Comparison of ENCODE assay signal across 9 mouse cellular contexts in genomic region chr5:112280151-112280550, GRCm38 (mm10). TPM values are rescaled to one million over a fixed set of nuclear protein-coding genes. Genes with fewer than 3 reads are reported as not detected.
A peak's percentile ranks its signal among the peaks of the same experiment; 100 is the strongest.
DNase-seq lines count a peak whose midpoint lies in the region; ATAC-seq and TF ChIP-seq lines count a peak whose summit lies in the region.
"Had no signal": no experiment of that assay in that cellular context is flagged by ENCODE, and none has a peak within 500 bp of the region (broad histone marks: within the 10 kb centered on the region; RNA-seq: fewer than 3 reads in every experiment).

No protein-coding gene starts in this region.

- 84% methylated on average over 7 of the region's 7 CpGs for WGBS in hindbrain, embryonic 10.5 days
- WGBS in hindbrain, embryonic 11.5 days, result 83% methylated on average over 7 of the region's 7 CpGs
- 81% methylated on average over 7 of the region's 7 CpGs for WGBS in embryonic facial prominence, embryonic 10.5 days
- 31% methylated on average over 7 of the region's 7 CpGs for WGBS in liver, embryonic 15.5 days (ENCODE audit: insufficient replicate concordance)

- peaks cover 80% of the 10 kb centered on the region for H3K79me3 ChIP-seq in C2C12 (ENCODE audit: low read depth)

- TF ChIP-seq CTCF in C2C12 (IDR thresholded peaks at IDR 0.05; ENCODE audit: control insufficient read depth, insufficient read depth, insufficient read length), result no peak

- intact Hi-C loops in left cerebral cortex, postnatal 36 days (cut with DNase I), result loop anchor here (2.0 kb wide), 1 partner anchor 39 kb away; no protein-coding TSS in a partner anchor

- no peaks in the 10 kb centered on the region for H3K36me3 ChIP-seq in hindbrain, embryonic 10.5 days
- no peaks in the 10 kb centered on the region for H3K36me3 ChIP-seq in hindbrain, embryonic 11.5 days (ENCODE audit: control insufficient read depth, insufficient read depth, low read length)
- peaks cover 36% of the 10 kb centered on the region for H3K36me3 ChIP-seq in C2C12 (ENCODE audit: control insufficient read depth, insufficient read depth)
- H3K36me3 ChIP-seq in embryonic facial prominence, embryonic 10.5 days (replicated peaks), result no peaks in the 10 kb centered on the region
- H3K36me3 ChIP-seq in liver, embryonic 15.5 days (replicated peaks), result no peaks in the 10 kb centered on the region; the same call in 1 of the 2 replicates
- H3K36me3 ChIP-seq: forebrain, embryonic 15.5 days had no signal

- H3K27ac ChIP-seq in hindbrain, embryonic 10.5 days, result peak overlapping the region; percentile 45
- no peak overlapping the region for H3K27ac ChIP-seq in hindbrain, embryonic 11.5 days (ENCODE audit: low read depth, low read length)
- H3K27ac ChIP-seq in embryonic facial prominence, embryonic 10.5 days (replicated peaks), result peak overlapping the region; percentile 44; the same call in 1 of the 2 replicates
- peak overlapping the region; percentile 74 for H3K27ac ChIP-seq in liver, embryonic 15.5 days (replicated peaks)
- H3K27ac ChIP-seq: forebrain, embryonic 15.5 days had no signal

- H3K9me3 ChIP-seq in hindbrain, embryonic 10.5 days, result no peaks in the 10 kb centered on the region
- no peaks in the 10 kb centered on the region for H3K9me3 ChIP-seq in hindbrain, embryonic 11.5 days (ENCODE audit: control insufficient read depth, low read length)
- no peaks in the 10 kb centered on the region for H3K9me3 ChIP-seq in embryonic facial prominence, embryonic 10.5 days
- no peaks in the 10 kb centered on the region for H3K9me3 ChIP-seq in liver, embryonic 15.5 days (replicated peaks)
- H3K9me3 ChIP-seq: forebrain, embryonic 15.5 days had no signal

- no peak overlapping the region for H3K4me2 ChIP-seq in hindbrain, embryonic 11.5 days (replicated peaks; ENCODE audit: low read depth, low read length)
- H3K4me2 ChIP-seq in liver, embryonic 15.5 days, result peak overlapping the region; percentile 94
- H3K4me2 ChIP-seq: forebrain, embryonic 15.5 days had no signal

- H3K4me1 ChIP-seq in hindbrain, embryonic 10.5 days (replicated peaks), result peaks cover 91% of the 10 kb centered on the region
- H3K4me1 ChIP-seq in hindbrain, embryonic 11.5 days (replicated peaks; ENCODE audit: control insufficient read depth, insufficient read depth, low read length), result no peaks in the 10 kb centered on the region; the same call in 1 of the 2 replicates
- peaks cover 87% of the 10 kb centered on the region for H3K4me1 ChIP-seq in embryonic facial prominence, embryonic 10.5 days
- H3K4me1 ChIP-seq in liver, embryonic 15.5 days (replicated peaks), result peaks cover 98% of the 10 kb centered on the region

- peak overlapping the region; percentile 47 for H3ac ChIP-seq in C2C12 (ENCODE audit: control insufficient read depth, insufficient read length, low read depth)

- peaks cover 86% of the 10 kb centered on the region for H3K79me2 ChIP-seq in C2C12 (ENCODE audit: control insufficient read depth, insufficient read depth)

- no peak overlapping the region for H3K9ac ChIP-seq in hindbrain, embryonic 11.5 days (ENCODE audit: low read depth, low read length)
- H3K9ac ChIP-seq in liver, embryonic 15.5 days, result no peak overlapping the region
- H3K9ac ChIP-seq: forebrain, embryonic 15.5 days had no signal

- no peak for ATAC-seq in hindbrain, embryonic 11.5 days (ENCODE audit: low FRiP score)
- ATAC-seq in liver, embryonic 15.5 days (ENCODE audit: insufficient read depth), result no peak
- ATAC-seq: forebrain, embryonic 15.5 days had no signal

- H3K4me3 ChIP-seq in hindbrain, embryonic 10.5 days, result no peak overlapping the region
- H3K4me3 ChIP-seq in hindbrain, embryonic 11.5 days (ENCODE audit: low read depth, low read length), result no peak overlapping the region
- H3K4me3 ChIP-seq in C2C12 (ENCODE audit: insufficient read depth, poor library complexity, severe bottlenecking), result peak overlapping the region; percentile 16
- H3K4me3 ChIP-seq in embryonic facial prominence, embryonic 10.5 days, result no peak overlapping the region
- no peak overlapping the region for H3K4me3 ChIP-seq in liver, embryonic 15.5 days (replicated peaks)
- H3K4me3 ChIP-seq: forebrain, embryonic 15.5 days had no signal

- H3K27me3 ChIP-seq in hindbrain, embryonic 10.5 days (ENCODE audit: insufficient read depth, poor library complexity, severe bottlenecking), result peaks cover under 1% of the 10 kb centered on the region; the same call in 1 of the 2 replicates
- 0 out of 2 replicates have a peak, but pooled peaks cover under 1% of the 10 kb centered on the region for H3K27me3 ChIP-seq in hindbrain, embryonic 11.5 days (ENCODE audit: control insufficient read depth, insufficient read depth, low read length)
- H3K27me3 ChIP-seq in C2C12 (ENCODE audit: control insufficient read depth, insufficient read depth, insufficient read length), result no peaks in the 10 kb centered on the region
- H3K27me3 ChIP-seq in embryonic facial prominence, embryonic 10.5 days (replicated peaks; ENCODE audit: low read depth, poor library complexity, severe bottlenecking), result peaks cover 1% of the 10 kb centered on the region; the same call in 1 of the 2 replicates
- no peaks in the 10 kb centered on the region for H3K27me3 ChIP-seq in liver, embryonic 15.5 days
- H3K27me3 ChIP-seq: forebrain, embryonic 15.5 days had no signal

- no peak for DNase-seq in hindbrain, embryonic 10.5 days (ENCODE audit: low spot score)
- no peak for DNase-seq in hindbrain, embryonic 11.5 days (ENCODE audit: low spot score)
- DNase-seq in embryonic facial prominence, embryonic 10.5 days (ENCODE audit: low spot score), result no peak
- DNase-seq in B cell, adult 2 months, result no peak
- DNase-seq in left cerebral cortex, postnatal 36 days (ENCODE audit: low spot score in 2 of 2), result no peak
- DNase-seq in gastrocnemius, postnatal 25 days, result no peak

TF ChIP-seq in C2C12, 6 proteins besides CTCF, POLR2A, EP300 and RAD21:
- TF ChIP-seq MYOG (IDR thresholded peaks at IDR 0.05; ENCODE audit: control insufficient read depth, extremely low read depth, insufficient read length) (no peak), FOSL1 (IDR thresholded peaks at IDR 0.05; ENCODE audit: insufficient read depth, low read length, poor library complexity, severe bottlenecking) (no peak), CEBPB (IDR thresholded peaks at IDR 0.05; ENCODE audit: low read depth) (no peak), MAX (IDR thresholded peaks at IDR 0.05) (no peak), MYOD1 (IDR thresholded peaks at IDR 0.05; ENCODE audit: control insufficient read depth, insufficient read length, low read depth) (no peak), USF1 (IDR thresholded peaks at IDR 0.05; ENCODE audit: low read depth) (no peak)

RNA-seq across cellular contexts. Expression of gene Tpst2, which starts 3.7 kb away (rescaled TPM):
- 37.2 and 40.9 TPM in 2 replicates for polyA plus RNA-seq in hindbrain, embryonic 10.5 days (2016; fragmentation: Nextera tagmentation; extraction: Ambion mirVana)
- 27.0 and 32.3 TPM in 2 replicates for polyA plus RNA-seq in hindbrain, embryonic 11.5 days (2014; fragmentation: Nextera tagmentation; extraction: Ambion mirVana)
- 155 TPM for polyA plus RNA-seq in C2C12 (2012; fragmentation: generic; extraction: Trizol)
- 34.0 and 35.9 TPM in 2 replicates for polyA plus RNA-seq in embryonic facial prominence, embryonic 10.5 days (2016; fragmentation: Nextera tagmentation; extraction: Ambion mirVana)
- polyA plus RNA-seq in liver, embryonic 15.5 days (2015; fragmentation: Nextera tagmentation; extraction: Ambion mirVana), result 34.5 and 43.8 TPM in 2 replicates
- total RNA-seq in left cerebral cortex, postnatal 36 days (2021), result 10 to 100 TPM; 32.1 to 46.3 TPM
- 10 to 100 TPM; 16.8 to 17.8 TPM for total RNA-seq in gastrocnemius, postnatal 25 days (2021)

RNA-seq across cellular contexts. Expression of gene Crybb1, which starts 24.5 kb away (rescaled TPM):
- 0.19 and 0.42 TPM in 2 replicates for polyA plus RNA-seq in hindbrain, embryonic 10.5 days (2016; fragmentation: Nextera tagmentation; extraction: Ambion mirVana)
- polyA plus RNA-seq in hindbrain, embryonic 11.5 days (2014; fragmentation: Nextera tagmentation; extraction: Ambion mirVana), result 0.59 and 0.88 TPM in 2 replicates
- 0.06 TPM for polyA plus RNA-seq in C2C12 (2012; fragmentation: generic; extraction: Trizol)
- polyA plus RNA-seq in embryonic facial prominence, embryonic 10.5 days (2016; fragmentation: Nextera tagmentation; extraction: Ambion mirVana), result 0.20 and 0.80 TPM in 2 replicates
- polyA plus RNA-seq in liver, embryonic 15.5 days (2015; fragmentation: Nextera tagmentation; extraction: Ambion mirVana), result 0.25 and 0.40 TPM in 2 replicates
- total RNA-seq in left cerebral cortex, postnatal 36 days (2021), result 1 to 10 TPM; 7.1 to 10.0 TPM
- total RNA-seq in gastrocnemius, postnatal 25 days (2021), result 1 to 10 TPM; 3.2 to 3.9 TPM

RNA-seq across cellular contexts. Expression of gene Cryba4, which starts 27.8 kb away (rescaled TPM):
- 0.35 and 1.4 TPM in 2 replicates for polyA plus RNA-seq in hindbrain, embryonic 10.5 days (2016; fragmentation: Nextera tagmentation; extraction: Ambion mirVana)
- polyA plus RNA-seq in hindbrain, embryonic 11.5 days (2014; fragmentation: Nextera tagmentation; extraction: Ambion mirVana), result 1.4 and 1.9 TPM in 2 replicates
- 1.9 TPM for polyA plus RNA-seq in C2C12 (2012; fragmentation: generic; extraction: Trizol)
- polyA plus RNA-seq in embryonic facial prominence, embryonic 10.5 days (2016; fragmentation: Nextera tagmentation; extraction: Ambion mirVana), result 0.35 and 0.69 TPM in 2 replicates
- polyA plus RNA-seq in liver, embryonic 15.5 days (2015; fragmentation: Nextera tagmentation; extraction: Ambion mirVana), result 0.70 and 0.85 TPM in 2 replicates
- under 1 TPM; 0.59 to 0.95 TPM for total RNA-seq in left cerebral cortex, postnatal 36 days (2021)
- under 1 TPM in 1 of 2 experiments, not detected in 1; 0.46 TPM for total RNA-seq in gastrocnemius, postnatal 25 days (2021)

RNA-seq across cellular contexts. Expression of gene Tfip11, which starts 46.0 kb away (rescaled TPM):
- polyA plus RNA-seq in hindbrain, embryonic 10.5 days (2016; fragmentation: Nextera tagmentation; extraction: Ambion mirVana), result 39.9 and 43.7 TPM in 2 replicates
- 17.6 and 22.8 TPM in 2 replicates for polyA plus RNA-seq in hindbrain, embryonic 11.5 days (2014; fragmentation: Nextera tagmentation; extraction: Ambion mirVana)
- 44.9 TPM for polyA plus RNA-seq in C2C12 (2012; fragmentation: generic; extraction: Trizol)
- 41.3 and 42.5 TPM in 2 replicates for polyA plus RNA-seq in embryonic facial prominence, embryonic 10.5 days (2016; fragmentation: Nextera tagmentation; extraction: Ambion mirVana)
- 12.0 and 13.1 TPM in 2 replicates for polyA plus RNA-seq in liver, embryonic 15.5 days (2015; fragmentation: Nextera tagmentation; extraction: Ambion mirVana)
- 10 to 100 TPM; 44.4 to 46.8 TPM for total RNA-seq in left cerebral cortex, postnatal 36 days (2021)
- 10 to 100 TPM; 10.6 to 10.7 TPM for total RNA-seq in gastrocnemius, postnatal 25 days (2021)
